Mouse (Mus musculus): ENCODE measurements around the gene Akap8l.

DNA sequence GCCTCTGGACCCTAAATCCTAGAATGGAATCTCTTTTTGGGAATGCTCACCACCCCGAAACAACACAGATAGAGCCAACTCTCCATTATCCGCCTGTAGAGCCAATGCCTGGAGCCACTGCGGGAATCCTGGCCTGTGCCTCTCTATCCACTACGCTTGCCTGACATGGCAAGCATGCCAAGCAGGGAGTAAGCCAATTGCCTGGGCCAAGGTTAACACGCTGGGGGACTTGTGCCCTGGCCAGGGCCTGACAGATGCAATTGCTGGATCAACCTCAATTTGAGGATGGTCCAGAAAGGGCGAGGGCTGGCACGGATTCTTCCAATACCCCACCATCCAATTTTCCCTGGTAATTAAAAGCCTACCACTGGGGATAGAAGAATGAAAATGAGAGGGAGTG is 32.2 kb upstream of the Akap8l start:
- TF ChIP-seq ZKSCAN1 (IDR thresholded peaks at IDR 0.05; ENCODE audit: low read depth, low read length) (no peak), UBTF (IDR thresholded peaks at IDR 0.05; ENCODE audit: borderline replicate concordance, insufficient read depth, low read depth, low read length) (no peak), POLR2A (IDR thresholded peaks at IDR 0.05; ENCODE audit: control insufficient read depth in 1 of 2, insufficient read depth in 1 of 2, low read depth in 1 of 2, low read length in 2 of 2, poor library complexity in 1 of 2) (no peak)
